Mouse (Mus musculus) midbrain, embryonic 16.5 days (tissue): ENCODE data around the gene Kdm1b. TPM values are rescaled to one million over a fixed set of nuclear protein-coding genes. Genes with fewer than 3 reads are reported as not detected.

Experiments
- ATAC-seq: fragments of 200-750 bp; cut with Nextera tagmentation; 2 replicates; pipeline ENCODE4 v1.8.0; 2017; ENCODE audit warnings: moderate TSS enrichment
- H3K27ac ChIP-seq: fragments of 300-500 bp; sonication (generic); 2 replicates; pipeline ENCODE4 v1.5.1; 2014; ENCODE audit warnings: mild to moderate bottlenecking, low read length, mixed read lengths
- H3K27me3 ChIP-seq: fragments of 300-500 bp; sonication (generic); 2 replicates; pipeline ENCODE4 v1.6.1; 2014; ENCODE audit warnings: low read depth, low read length, mixed read lengths; ENCODE audit not compliant: control insufficient read depth, insufficient read depth
- H3K36me3 ChIP-seq: fragments of 300-500 bp; sonication (generic); 2 replicates; pipeline ENCODE4 v1.6.1; 2014; ENCODE audit warnings: mild to moderate bottlenecking, low read length, moderate library complexity, mixed read lengths; ENCODE audit not compliant: control insufficient read depth, insufficient read depth
- H3K4me1 ChIP-seq: fragments of 300-500 bp; sonication (generic); 2 replicates; pipeline ENCODE4 v1.6.1; 2014; ENCODE audit warnings: mild to moderate bottlenecking, low read length, mixed read lengths; ENCODE audit not compliant: control insufficient read depth, insufficient read depth
- H3K4me2 ChIP-seq: fragments of 300-500 bp; sonication (generic); 2 replicates; pipeline ENCODE4 v1.6.1; 2014; ENCODE audit warnings: mild to moderate bottlenecking, low read length, mixed read lengths
- H3K4me3 ChIP-seq: fragments of 300-500 bp; sonication (generic); 2 replicates; pipeline ENCODE4 v1.5.1; 2014; ENCODE audit warnings: low read depth, mild to moderate bottlenecking, low read length, moderate library complexity, mixed read lengths
- H3K9ac ChIP-seq: fragments of 300-500 bp; sonication (generic); 2 replicates; pipeline ENCODE4 v1.6.1; 2014; ENCODE audit warnings: low read depth, low read length, mixed read lengths
- H3K9me3 ChIP-seq: fragments of 300-500 bp; sonication (generic); replicated peaks from 2 replicates; pipeline ENCODE4 v1.6.1; 2014; ENCODE audit warnings: mild to moderate bottlenecking, low read length, mixed read lengths; ENCODE audit not compliant: control insufficient read depth, poor library complexity, severe bottlenecking
- WGBS: fragments of 180-500 bp; shearing (Covaris S2); extraction: QIAGEN DNeasy Blood & Tissue Kit; methylation state at CpG from one replicate; pipeline ENCODE4 v1.1.7; 2014; 5-methylcytosine and 5-hydroxymethylcytosine counted together
- polyA plus RNA-seq: library from polyadenylated mRNA; unstranded; fragments of >200 nt; fragmentation: Nextera tagmentation; extraction: Ambion mirVana; gene quantifications from 2 replicates; pipeline ENCODE4 v1.2.1, GENCODE M21; 2015

Kdm1b gene
- polyA plus RNA-seq, result 22.2 and 26.0 TPM in 2 replicates

DNA sequence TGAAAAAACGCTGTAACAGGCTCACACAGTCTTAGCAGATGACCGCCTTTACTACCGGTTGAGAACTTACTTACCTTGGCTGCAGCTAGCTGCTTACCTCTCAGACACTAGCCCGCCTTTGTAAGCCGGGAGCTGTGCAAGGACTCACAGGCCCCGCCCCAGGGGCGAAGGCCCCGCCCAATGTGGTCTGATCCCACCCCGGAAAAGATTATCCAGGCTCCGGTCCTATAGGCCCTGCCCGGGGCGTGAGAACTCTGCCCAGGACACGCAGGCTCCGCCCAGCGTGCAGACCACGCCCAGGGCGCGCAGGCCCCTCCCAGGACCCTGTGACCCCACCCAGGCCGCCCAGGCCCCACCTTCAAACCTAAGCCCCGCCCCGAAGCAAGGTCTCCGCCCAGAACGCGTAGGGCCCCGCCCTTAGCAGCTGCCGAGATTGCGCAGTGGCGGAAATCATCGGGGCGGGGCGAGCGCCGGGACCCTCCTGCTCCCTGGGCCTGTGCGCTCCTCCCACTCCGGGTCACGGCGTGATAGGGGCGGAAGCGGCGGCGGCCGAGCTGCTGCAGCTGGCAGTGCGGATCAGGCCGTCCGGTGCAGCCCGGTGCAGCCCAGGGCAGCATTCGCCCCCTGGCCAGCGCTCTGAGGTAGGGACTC lies at the start of gene Kdm1b:
Kdm1b (plus strand) TSS at position 470 of the 651 bp plus-strand sequence.
- under 1% methylated on average over 46 of the region's 48 CpGs for WGBS
- peak; percentile 96 for ATAC-seq

GRCm38 (mm10) chr13:46997355-46997754 lies 45.9 kb upstream of the Kdm1b start:
- Histone ChIP-seq H3K9me3 (no peaks in the 10 kb centered on the region), H3K9ac (no peak overlapping the region), H3K27me3 (no peaks in the 10 kb centered on the region), H3K27ac (no peak overlapping the region), H3K4me3 (no peak overlapping the region), H3K4me2 (no peak overlapping the region), H3K4me1 (no peaks in the 10 kb centered on the region), H3K36me3 (no peaks in the 10 kb centered on the region)
- no peak for ATAC-seq
- 69% methylated on average over 4 of the region's 4 CpGs for WGBS

More for the DNA sequence above, at the start of gene Kdm1b:
- Histone ChIP-seq H3K4me1 (peaks cover 12% of the 10 kb centered on the region), H3K9me3 (no peaks in the 10 kb centered on the region), H3K36me3 (no peaks in the 10 kb centered on the region), H3K9ac (peak within 1 kb of the TSS; percentile 69), H3K27ac (peak within 1 kb of the TSS; percentile 83), H3K27me3 (no peaks in the 10 kb centered on the region), H3K4me3 (peak within 1 kb of the TSS; percentile 57), H3K4me2 (peak within 1 kb of the TSS; percentile 98)

- no peak overlapping the region for H3K27ac ChIP-seq
- ATAC-seq, result no peak
- WGBS, result 66% methylated on average over 5 of the region's 5 CpGs
- H3K4me3 ChIP-seq, result no peak overlapping the region
- no peaks in the 10 kb centered on the region for H3K36me3 ChIP-seq
- H3K9ac ChIP-seq, result no peak overlapping the region
- H3K4me2 ChIP-seq, result no peak overlapping the region
- H3K4me1 ChIP-seq, result no peaks in the 10 kb centered on the region
- H3K27me3 ChIP-seq, result no peaks in the 10 kb centered on the region
- no peaks in the 10 kb centered on the region for H3K9me3 ChIP-seq
These were observed 43.8 kb upstream of the Kdm1b start for GRCm38 (mm10) chr13:46999498-46999897.

DNA sequence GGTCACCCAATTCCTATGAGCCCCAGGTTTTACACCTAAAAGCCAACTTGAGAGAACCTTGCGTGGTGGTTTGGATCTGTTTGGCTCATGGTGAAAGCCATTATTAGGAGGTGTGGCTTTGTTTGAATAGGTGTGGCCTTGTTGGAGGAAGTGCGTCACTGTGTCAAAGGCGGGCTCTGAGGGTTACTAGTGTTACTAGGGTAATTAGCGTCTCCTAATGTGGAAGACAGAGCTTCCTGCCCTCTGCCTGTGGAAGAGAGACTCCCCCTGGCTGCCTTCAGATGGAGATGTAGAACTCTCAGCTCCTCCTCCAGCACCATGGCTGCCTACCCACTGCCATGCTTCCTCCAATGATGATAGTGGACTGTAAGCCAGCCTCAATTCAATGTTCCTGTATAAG lies 41.7 kb upstream of the Kdm1b start:
- Histone ChIP-seq H3K9me3 (no peaks in the 10 kb centered on the region), H3K36me3 (no peaks in the 10 kb centered on the region), H3K4me1 (no peaks in the 10 kb centered on the region), H3K9ac (no peak overlapping the region), H3K4me3 (no peak overlapping the region), H3K4me2 (no peak overlapping the region), H3K27ac (no peak overlapping the region), H3K27me3 (no peaks in the 10 kb centered on the region)
- WGBS, result 92% methylated on average over 4 of the region's 4 CpGs
- no peak for ATAC-seq

DNA sequence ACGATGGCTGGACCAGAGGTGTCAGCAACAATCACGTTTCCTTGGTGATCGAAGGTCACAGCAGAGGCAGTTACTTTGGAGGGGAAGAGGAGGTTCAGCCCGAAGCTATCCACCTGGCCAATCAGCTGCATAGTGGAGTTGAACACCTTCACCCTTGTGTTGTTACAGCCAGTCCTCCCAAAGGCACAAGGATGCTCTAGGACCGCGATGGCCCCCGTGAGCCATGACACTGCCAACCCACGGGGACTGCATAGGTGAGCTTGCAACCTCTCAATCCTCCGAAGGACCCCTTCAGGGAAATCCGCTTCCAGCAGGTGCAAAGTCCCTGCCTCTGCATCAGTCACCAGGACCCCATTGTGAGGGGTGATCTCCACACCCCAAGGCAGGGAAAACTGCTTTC lies 29.6 kb upstream of the Kdm1b start:
- 0 out of 2 replicates have a peak, but pooled peaks have one; percentile 1 for ATAC-seq
- no peak overlapping the region for H3K9ac ChIP-seq

GRCm38 (mm10) chr13:47014334-47015194 lies 28.7 kb upstream of the Kdm1b start, which contains the start of gene Nhlrc1:
Gene Nhlrc1 (minus strand): TSS chr13:47014850.
- peaks cover 8% of the 10 kb centered on the region; the same call in 1 of the 2 replicates for H3K9me3 ChIP-seq
- H3K27me3 ChIP-seq, result no peaks in the 10 kb centered on the region

More for the DNA sequence above, 29.6 kb upstream of the Kdm1b start:
- H3K27me3 ChIP-seq, result no peaks in the 10 kb centered on the region
- H3K4me1 ChIP-seq, result peaks cover 4% of the 10 kb centered on the region; the same call in 1 of the 2 replicates
- H3K9me3 ChIP-seq, result peaks cover 11% of the 10 kb centered on the region; the same call in 1 of the 2 replicates
- H3K4me3 ChIP-seq, result peak overlapping the region; percentile 67
- no peaks in the 10 kb centered on the region for H3K36me3 ChIP-seq
- H3K27ac ChIP-seq, result no peak overlapping the region
- peak overlapping the region; percentile 99 for H3K4me2 ChIP-seq
- 60% methylated on average over 10 of the region's 10 CpGs for WGBS

GRCm38 (mm10) chr13:47015195-47015501 lies 28.2 kb upstream of the Kdm1b start:
- Histone ChIP-seq H3K9ac (peak overlapping the region; percentile 72), H3K36me3 (no peaks in the 10 kb centered on the region), H3K27me3 (no peaks in the 10 kb centered on the region), H3K4me3 (peak overlapping the region; percentile 67), H3K9me3 (peaks cover 2% of the 10 kb centered on the region; the same call in 1 of the 2 replicates), H3K4me1 (peaks cover 4% of the 10 kb centered on the region; the same call in 1 of the 2 replicates), H3K27ac (no peak overlapping the region), H3K4me2 (peak overlapping the region; percentile 99)
- whole genome bisulfite sequencing, result 87% methylated on average over 5 of the region's 5 CpGs
- no peak; the same call in 1 of the 2 replicates for ATAC-seq

More at GRCm38 (mm10) chr13:47014334-47015194, 28.7 kb upstream of the Kdm1b start, which contains the start of gene Nhlrc1:
- Histone ChIP-seq H3K36me3 (no peaks in the 10 kb centered on the region), H3K4me2 (peak within 1 kb of the TSS; percentile 99), H3K9ac (peak within 1 kb of the TSS; percentile 72), H3K4me1 (peaks cover 4% of the 10 kb centered on the region; the same call in 1 of the 2 replicates), H3K27ac (no peak within 1 kb of the TSS), H3K4me3 (peak within 1 kb of the TSS; percentile 67)
- ATAC-seq, result peak; percentile 92
- 2% methylated on average over 63 of the region's 73 CpGs for WGBS

DNA sequence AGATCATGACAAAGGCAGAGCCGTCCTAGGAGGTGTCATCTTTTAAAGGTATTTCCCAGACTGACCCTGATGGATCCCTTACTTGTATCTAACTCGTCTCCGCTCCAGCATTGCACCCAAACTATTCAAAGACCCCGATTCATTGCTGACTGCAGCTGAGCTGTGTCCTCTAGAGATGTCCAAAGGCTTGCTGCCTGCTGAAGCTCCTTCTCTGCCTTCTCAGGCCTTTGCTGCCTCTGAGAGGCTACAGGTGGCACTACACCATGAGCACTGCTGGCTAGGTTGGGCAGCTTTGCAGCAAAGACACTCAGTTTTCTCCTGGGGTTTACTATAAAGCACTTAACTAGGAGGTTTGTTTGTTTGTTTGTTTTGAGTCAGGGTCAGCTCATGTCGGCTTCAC lies 26.0 kb upstream of the Kdm1b start:
- H3K36me3 ChIP-seq, result no peaks in the 10 kb centered on the region
- 47% methylated on average over 5 of the region's 5 CpGs for WGBS
- peaks cover 4% of the 10 kb centered on the region; the same call in 1 of the 2 replicates for H3K4me1 ChIP-seq
- H3K9ac ChIP-seq, result no peak overlapping the region
- no peak overlapping the region for H3K27ac ChIP-seq
- no peak overlapping the region for H3K4me2 ChIP-seq
- H3K9me3 ChIP-seq, result no peaks in the 10 kb centered on the region; the same call in 1 of the 2 replicates
- H3K27me3 ChIP-seq, result no peaks in the 10 kb centered on the region
- no peak overlapping the region for H3K4me3 ChIP-seq
- ATAC-seq, result peak; percentile 77; the same call in 1 of the 2 replicates
